Mouse (Mus musculus) fat pad, adult 2 months (tissue): ENCODE measurements around the gene Gnl3l.

Experiments used
- DNase-seq: peaks from one replicate; pipeline ENCODE4 v3.0.0-alpha.2; 2011; ENCODE audit warnings: low read depth, low spot score; ENCODE audit errors: extremely low read depth

Gnl3l gene

GRCm38 (mm10) chrX:151016938-151017877 is at the start of gene Gnl3l:
Gnl3l (minus strand) TSS chrX:151017322.
- DNase-seq, result peak; percentile 18

GRCm38 (mm10) chrX:151066071-151066666 is 49.0 kb upstream of the Gnl3l start:
- DNase-seq, result no peak

GRCm38 (mm10) chrX:151061615-151062299 is 44.6 kb upstream of the Gnl3l start:
- DNase-seq, result no peak

- no peak for DNase-seq
These were observed 42.2 kb upstream of the Gnl3l start for GRCm38 (mm10) chrX:151059346-151059745.

GRCm38 (mm10) chrX:151055559-151055958 is 38.4 kb upstream of the Gnl3l start:
- DNase-seq, result no peak

GRCm38 (mm10) chrX:151054489-151054888 is 37.4 kb upstream of the Gnl3l start:
- no peak for DNase-seq

- DNase-seq, result no peak
These were observed 33.2 kb upstream of the Gnl3l start for GRCm38 (mm10) chrX:151050337-151050736.

- no peak for DNase-seq
These were observed 32.6 kb upstream of the Gnl3l start for GRCm38 (mm10) chrX:151049661-151050215.

- DNase-seq, result no peak
These were observed 30.4 kb upstream of the Gnl3l start for GRCm38 (mm10) chrX:151047431-151048058.

GRCm38 (mm10) chrX:151046777-151047430 is 29.8 kb upstream of the Gnl3l start:
- no peak for DNase-seq

GRCm38 (mm10) chrX:151046321-151046720 is 29.2 kb upstream of the Gnl3l start:
- no peak for DNase-seq

GRCm38 (mm10) chrX:151045850-151046249 is 28.7 kb upstream of the Gnl3l start, which contains the start of gene Fgd1:
Fgd1 (plus strand) TSS chrX:151046150.
- no peak for DNase-seq

- DNase-seq, result no peak
These were observed 24.1 kb upstream of the Gnl3l start for GRCm38 (mm10) chrX:151041223-151041622.

- no peak for DNase-seq
These were observed 14.3 kb upstream of the Gnl3l start for GRCm38 (mm10) chrX:151031400-151031799.

GRCm38 (mm10) chrX:151018798-151019197 is 1.7 kb upstream of the Gnl3l start:
- no peak for DNase-seq

GRCm38 (mm10) chrX:151017897-151018296 is 775 bp upstream of the Gnl3l start:
- no peak for DNase-seq

GRCm38 (mm10) chrX:150996775-150997174 is 20.3 kb downstream of the Gnl3l start:
- no peak for DNase-seq

- DNase-seq, result no peak
These were observed 35.5 kb downstream of the Gnl3l start for GRCm38 (mm10) chrX:150981621-150982020.

GRCm38 (mm10) chrX:150975424-150975823 is 41.7 kb downstream of the Gnl3l start:
- no peak for DNase-seq

- no peak for DNase-seq
These were observed 54.1 kb downstream of the Gnl3l start for GRCm38 (mm10) chrX:150963027-150963426.
